Mouse (Mus musculus) liver, embryonic 14.5 days (tissue): Measurements from ENCODE around the gene Pus7. TPM values are rescaled to one million over a fixed set of nuclear protein-coding genes. Genes with fewer than 3 reads are reported as not detected.
A peak's percentile ranks its signal among the peaks of the same experiment; 100 is the strongest.

Experiments
- ATAC-seq: fragments of 200-750 bp; cut with Nextera tagmentation; 2 replicates; pipeline ENCODE4 v1.8.0; 2017; ENCODE audit warnings: moderate number of reproducible peaks, mild to moderate bottlenecking, moderate library complexity; ENCODE audit not compliant: insufficient read depth
- DNase-seq, 3 experiments: peaks; one replicate each; pipeline ENCODE4 v3.0.0-alpha.2; 2012 to 2013; ENCODE audit warnings: low read depth in 3 of 3, low spot score in 3 of 3
- H3K27ac ChIP-seq: fragments of 300-500 bp; sonication (generic); 2 replicates; pipeline ENCODE4 v1.5.1; 2014; ENCODE audit warnings: moderate library complexity, mild to moderate bottlenecking, control low read depth, inconsistent platforms
- H3K27me3 ChIP-seq: fragments of 300-500 bp; sonication (generic); 2 replicates; pipeline ENCODE4 v1.6.1; 2014; ENCODE audit warnings: mild to moderate bottlenecking, low read length, moderate library complexity; ENCODE audit not compliant: control insufficient read depth, insufficient read depth
- H3K36me3 ChIP-seq: fragments of 300-500 bp; sonication (generic); replicated peaks from 2 replicates; pipeline ENCODE4 v1.6.1; 2014; ENCODE audit warnings: low read depth; ENCODE audit not compliant: control insufficient read depth, insufficient read depth
- H3K4me1 ChIP-seq, 2 experiments: fragments of 200-500 bp in 1 of 2; fragments of 300-500 bp in 1 of 2; sonication (generic) in 1 of 2; replicated peaks; 2 replicates each; pipeline ENCODE4 v1.6.1; 2012 to 2014; ENCODE audit warnings: antibody characterized with exemption in 1 of 2, inconsistent platforms in 1 of 2, low read length in 1 of 2; ENCODE audit not compliant: control insufficient read depth in 2 of 2, insufficient read depth in 2 of 2
- H3K4me2 ChIP-seq: fragments of 300-500 bp; sonication (generic); 2 replicates; pipeline ENCODE4 v1.6.1; 2014; ENCODE audit warnings: low read depth, mild to moderate bottlenecking, control low read depth, moderate library complexity
- H3K4me3 ChIP-seq, 2 experiments: fragments of 200-500 bp in 1 of 2; fragments of 300-500 bp in 1 of 2; sonication (generic) in 1 of 2; 2 replicates each; pipeline ENCODE4 v1.5.1; 2012 to 2014; ENCODE audit warnings: low read depth in 2 of 2, low read length in 2 of 2, mild to moderate bottlenecking in 2 of 2, control low read depth in 1 of 2, inconsistent platforms in 1 of 2, moderate library complexity in 1 of 2; ENCODE audit not compliant: insufficient read depth in 1 of 2
- H3K9ac ChIP-seq: fragments of 300-500 bp; sonication (generic); replicated peaks from 2 replicates; pipeline ENCODE4 v1.6.1; 2014; ENCODE audit warnings: mild to moderate bottlenecking, control low read depth, moderate library complexity
- H3K9me3 ChIP-seq: fragments of 300-500 bp; sonication (generic); 2 replicates; pipeline ENCODE4 v1.6.1; 2016; ENCODE audit warnings: low read length, mixed read lengths; ENCODE audit not compliant: control insufficient read depth
- CTCF ChIP-seq: IDR thresholded peaks from 2 replicates; pipeline ENCODE4 v1.5.1; 2016; ENCODE audit warnings: antibody characterized with exemption, low read depth, control low read depth
- EP300 ChIP-seq: IDR thresholded peaks from 2 replicates; pipeline ENCODE4 v1.6.1; 2016; ENCODE audit warnings: antibody characterized with exemption, low read depth
- WGBS: fragments of 180-500 bp; shearing (Covaris S2); extraction: QIAGEN DNeasy Blood & Tissue Kit; methylation state at CpG from one replicate; pipeline ENCODE4 v1.1.7; 2014; ENCODE audit not compliant: insufficient replicate concordance; 5-methylcytosine and 5-hydroxymethylcytosine counted together
- polyA plus RNA-seq, 2 experiments: library from polyadenylated mRNA; depleted of rRNA in 1 of 2; stranded (reverse) in 1 of 2; unstranded in 1 of 2; fragments of >200 nt; fragmentation: Nextera tagmentation in 1 of 2; extraction: Ambion mirVana in 1 of 2; gene quantifications; 2 replicates each; pipeline versions ENCODE4 v1.2.1 to v1.2.3; 2012 to 2014

The Pus7 gene
- polyA plus RNA-seq (2012; rRNA removed) (6.2 and 10.8 TPM in 2 replicates), polyA plus RNA-seq (2014; fragmentation: Nextera tagmentation; extraction: Ambion mirVana) (10.8 and 12.6 TPM in 2 replicates)

GRCm38 (mm10) chr5:23782931-23783877, at the start of gene Pus7:
TSS of gene Pus7 (minus strand) at chr5:23783711.
- Histone ChIP-seq H3K9me3 (no peaks in the 10 kb centered on the region), H3K36me3 (no peaks in the 10 kb centered on the region), H3K4me3 (peak within 1 kb of the TSS; percentile 81 to 83), H3K4me1 (peaks cover 3 to 12% of the 10 kb centered on the region in 2 experiments), H3K27me3 (no peaks in the 10 kb centered on the region), H3K27ac (peak within 1 kb of the TSS; percentile 29), H3K4me2 (peak within 1 kb of the TSS; percentile 97), H3K9ac (peak within 1 kb of the TSS; percentile 86)
- TF ChIP-seq EP300, result no peak
- no peak for TF ChIP-seq CTCF
- ATAC-seq, result peak; percentile 86
- WGBS, result 0% methylated on average over 86 of the region's 86 CpGs
- peak; percentile 80 to 84 (median 83) for DNase-seq

GRCm38 (mm10) chr5:23830897-23831752, 47.6 kb upstream of the Pus7 start:
- H3K9ac ChIP-seq, result no peak overlapping the region
- no peak overlapping the region for H3K27ac ChIP-seq
- H3K4me3 ChIP-seq, result no peak overlapping the region
- H3K27me3 ChIP-seq, result peaks cover 23% of the 10 kb centered on the region
- WGBS, result 37% methylated on average over 58 of the region's 58 CpGs
- no peaks in the 10 kb centered on the region for H3K4me1 ChIP-seq
- no peak overlapping the region for H3K4me2 ChIP-seq
- no peaks in the 10 kb centered on the region for H3K9me3 ChIP-seq
- H3K36me3 ChIP-seq, result no peaks in the 10 kb centered on the region
- ATAC-seq (no peak), DNase-seq (no peak)
- TF ChIP-seq EP300, result no peak
- no peak for TF ChIP-seq CTCF

- Histone ChIP-seq H3K9me3 (no peaks in the 10 kb centered on the region), H3K4me3 (no peak overlapping the region), H3K27me3 (peaks cover 11% of the 10 kb centered on the region), H3K4me1 (no peaks in the 10 kb centered on the region), H3K4me2 (no peak overlapping the region), H3K27ac (no peak overlapping the region), H3K36me3 (no peaks in the 10 kb centered on the region), H3K9ac (no peak overlapping the region)
- DNase-seq (peak; percentile 50 to 59 (median 53)), ATAC-seq (no peak)
- WGBS, result 25% methylated on average over 11 of the region's 11 CpGs
- TF ChIP-seq EP300, result no peak
- peak; percentile 84 for TF ChIP-seq CTCF
These were observed 43.0 kb upstream of the Pus7 start for GRCm38 (mm10) chr5:23826321-23827004.

GRCm38 (mm10) chr5:23824171-23824733, 40.7 kb upstream of the Pus7 start:
- peaks cover 10% of the 10 kb centered on the region for H3K36me3 ChIP-seq
- no peak overlapping the region for H3K4me3 ChIP-seq
- no peak for TF ChIP-seq CTCF
- TF ChIP-seq EP300, result no peak
- H3K4me1 ChIP-seq, result no peaks in the 10 kb centered on the region
- 59% methylated on average over 8 of the region's 8 CpGs for WGBS
- H3K27ac ChIP-seq, result no peak overlapping the region
- H3K27me3 ChIP-seq, result no peaks in the 10 kb centered on the region
- H3K9me3 ChIP-seq, result no peaks in the 10 kb centered on the region
- no peak overlapping the region for H3K4me2 ChIP-seq
- DNase-seq (no peak), ATAC-seq (no peak; the same call in 1 of the 2 replicates)
- no peak overlapping the region for H3K9ac ChIP-seq
